Mouse (Mus musculus) spleen, adult 2 months (tissue): ENCODE data around the gene Cdk17.

Experiments used
- CTCF ChIP-seq: fragments of 200-500 bp; IDR thresholded peaks from 2 replicates; pipeline ENCODE4 v1.5.1; 2011; ENCODE audit warnings: mild to moderate bottlenecking, inconsistent platforms; ENCODE audit not compliant: insufficient read depth, insufficient read length, insufficient replicate concordance; ENCODE audit errors: extremely low read depth
- POLR2A ChIP-seq: fragments of 200-500 bp; IDR thresholded peaks from 2 replicates; pipeline ENCODE4 v1.6.1; 2011; ENCODE audit warnings: low read depth, low read length, inconsistent platforms

DNA sequence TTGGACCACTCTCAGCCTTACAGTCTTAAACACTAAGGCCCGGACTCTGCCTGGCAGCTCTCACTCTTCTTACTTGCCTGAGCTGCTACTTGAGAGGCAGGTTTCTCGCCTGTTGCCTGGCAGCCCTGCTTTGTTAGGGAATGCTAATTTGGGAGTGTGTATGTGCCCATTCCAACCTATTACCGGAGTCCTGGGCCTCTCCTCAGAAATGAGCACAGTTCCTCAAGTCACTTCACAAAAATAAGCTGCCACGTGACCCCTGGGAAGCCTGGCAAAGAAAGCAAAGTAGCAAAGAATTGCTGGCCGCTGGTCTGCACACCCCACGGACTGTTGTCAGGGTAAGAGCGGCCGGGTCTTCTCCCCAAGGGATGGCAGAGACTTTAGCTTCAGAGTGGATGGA lies 102.8 kb downstream of the Cdk17 start:
- TF ChIP-seq CTCF (no peak), POLR2A (no peak)
